Mouse (Mus musculus): ENCODE data around the gene 1700037C18Rik. TPM values are rescaled to one million over a fixed set of nuclear protein-coding genes. Genes with fewer than 3 reads are reported as not detected.

Gene 1700037C18Rik
- 6.9 and 8.1 TPM in 2 replicates for polyA plus RNA-seq (2015; fragmentation: Nextera tagmentation; extraction: Ambion mirVana)

GRCm38 (mm10) chr16:3908537-3909111 lies at the start of gene 1700037C18Rik, which contains the start of gene Cluap1:
Gene 1700037C18Rik (minus strand): TSS chr16:3908689.
Gene Cluap1 (plus strand): TSS chr16:3908801.
- peaks cover 51% of the 10 kb centered on the region for H3K36me3 ChIP-seq
- H3K27ac ChIP-seq = peak within 1 kb of the TSS; percentile 44; the same call in 1 of the 2 replicates
- H3K9me3 ChIP-seq = no peaks in the 10 kb centered on the region
- peak; percentile 96 for ATAC-seq (ENCODE audit: low FRiP score, low read depth)
- H3K4me2 ChIP-seq (replicated peaks) = peak within 1 kb of the TSS; percentile 78
- peak within 1 kb of the TSS; percentile 71 for H3K4me3 ChIP-seq
- H3K9ac ChIP-seq = peak within 1 kb of the TSS; percentile 85
- 0% methylated on average over 33 of the region's 33 CpGs for WGBS
- peaks cover 5% of the 10 kb centered on the region for H3K4me1 ChIP-seq
- H3K27me3 ChIP-seq = no peaks in the 10 kb centered on the region

- WGBS = 85% methylated on average over 6 of the region's 6 CpGs
- Histone ChIP-seq H3K36me3 (no peaks in the 10 kb centered on the region), H3K4me2 (replicated peaks) (no peak overlapping the region), H3K4me1 (peaks cover 4% of the 10 kb centered on the region; the same call in 1 of the 2 replicates), H3K27me3 (no peaks in the 10 kb centered on the region), H3K4me3 (no peak overlapping the region), H3K9ac (no peak overlapping the region), H3K9me3 (no peaks in the 10 kb centered on the region), H3K27ac (no peak overlapping the region)
- no peak for ATAC-seq (ENCODE audit: low FRiP score, low read depth)
Measured at GRCm38 (mm10) chr16:3956369-3956768, 47.9 kb upstream of the 1700037C18Rik start.

GRCm38 (mm10) chr16:3951141-3951540 lies 42.7 kb upstream of the 1700037C18Rik start:
- no peaks in the 10 kb centered on the region for H3K4me1 ChIP-seq

GRCm38 (mm10) chr16:3934701-3935100 lies 26.2 kb upstream of the 1700037C18Rik start:
- no peak for ATAC-seq (ENCODE audit: low FRiP score, low read depth)
- peaks cover 87% of the 10 kb centered on the region for H3K36me3 ChIP-seq
- H3K9me3 ChIP-seq = no peaks in the 10 kb centered on the region

More at GRCm38 (mm10) chr16:3951141-3951540, 42.7 kb upstream of the 1700037C18Rik start:
- ATAC-seq (ENCODE audit: low FRiP score, low read depth) = no peak
- no peak overlapping the region for H3K27ac ChIP-seq
- no peaks in the 10 kb centered on the region for H3K9me3 ChIP-seq
- no peak overlapping the region for H3K9ac ChIP-seq
- H3K4me3 ChIP-seq = no peak overlapping the region
- H3K4me2 ChIP-seq (replicated peaks) = no peak overlapping the region
- 87% methylated on average over 1 of the region's 1 CpGs for WGBS
- no peaks in the 10 kb centered on the region for H3K36me3 ChIP-seq
- H3K27me3 ChIP-seq = no peaks in the 10 kb centered on the region

GRCm38 (mm10) chr16:3934091-3934490 lies 25.6 kb upstream of the 1700037C18Rik start:
- no peak overlapping the region for H3K27ac ChIP-seq
- H3K4me1 ChIP-seq = no peaks in the 10 kb centered on the region
- H3K36me3 ChIP-seq = peaks cover 89% of the 10 kb centered on the region
- WGBS = 98% methylated on average over 1 of the region's 1 CpGs
- H3K9ac ChIP-seq = no peak overlapping the region
- no peak for ATAC-seq (ENCODE audit: low FRiP score, low read depth)
- H3K27me3 ChIP-seq = no peaks in the 10 kb centered on the region
- H3K4me3 ChIP-seq = no peak overlapping the region
- H3K9me3 ChIP-seq = no peaks in the 10 kb centered on the region
- H3K4me2 ChIP-seq (replicated peaks) = no peak overlapping the region

More at GRCm38 (mm10) chr16:3934701-3935100, 26.2 kb upstream of the 1700037C18Rik start:
- Histone ChIP-seq H3K4me2 (replicated peaks) (no peak overlapping the region), H3K9ac (no peak overlapping the region), H3K27ac (no peak overlapping the region), H3K4me1 (no peaks in the 10 kb centered on the region), H3K4me3 (no peak overlapping the region), H3K27me3 (no peaks in the 10 kb centered on the region)
- WGBS = 91% methylated on average over 4 of the region's 4 CpGs

GRCm38 (mm10) chr16:3933536-3933935 lies 25.0 kb upstream of the 1700037C18Rik start:
- Histone ChIP-seq H3K4me1 (no peaks in the 10 kb centered on the region), H3K9ac (no peak overlapping the region), H3K4me2 (replicated peaks) (no peak overlapping the region), H3K27ac (no peak overlapping the region), H3K4me3 (no peak overlapping the region), H3K36me3 (peaks cover 88% of the 10 kb centered on the region), H3K9me3 (no peaks in the 10 kb centered on the region), H3K27me3 (no peaks in the 10 kb centered on the region)
- no peak for ATAC-seq (ENCODE audit: low FRiP score, low read depth)
- 90% methylated on average over 6 of the region's 6 CpGs for WGBS

- H3K4me3 ChIP-seq = no peak overlapping the region
- no peak for ATAC-seq (ENCODE audit: low FRiP score, low read depth)
- no peak overlapping the region for H3K9ac ChIP-seq
- no peaks in the 10 kb centered on the region for H3K9me3 ChIP-seq
- H3K27ac ChIP-seq = no peak overlapping the region
- WGBS = 84% methylated on average over 7 of the region's 7 CpGs
- no peaks in the 10 kb centered on the region for H3K4me1 ChIP-seq
- H3K4me2 ChIP-seq (replicated peaks) = no peak overlapping the region
- peaks cover 82% of the 10 kb centered on the region for H3K36me3 ChIP-seq
- no peaks in the 10 kb centered on the region for H3K27me3 ChIP-seq
Measured at GRCm38 (mm10) chr16:3929151-3929550, 20.7 kb upstream of the 1700037C18Rik start.

- Histone ChIP-seq H3K36me3 (peaks cover 82% of the 10 kb centered on the region), H3K27me3 (no peaks in the 10 kb centered on the region), H3K9me3 (no peaks in the 10 kb centered on the region), H3K9ac (no peak overlapping the region), H3K4me2 (replicated peaks) (no peak overlapping the region), H3K4me1 (0 out of 2 replicates have a peak, but pooled peaks cover 4% of the 10 kb centered on the region), H3K4me3 (no peak overlapping the region), H3K27ac (no peak overlapping the region)
- 62% methylated on average over 1 of the region's 1 CpGs for WGBS
- ATAC-seq (ENCODE audit: low FRiP score, low read depth) = no peak
Measured at GRCm38 (mm10) chr16:3928582-3928981, 20.1 kb upstream of the 1700037C18Rik start.

GRCm38 (mm10) chr16:3923966-3924365 lies 15.5 kb upstream of the 1700037C18Rik start:
- H3K36me3 ChIP-seq = peaks cover 82% of the 10 kb centered on the region
- peak overlapping the region; percentile 80 for H3K27ac ChIP-seq
- ATAC-seq (ENCODE audit: low FRiP score, low read depth) = peak; percentile 87
- 0 out of 2 replicates have a peak, but pooled peaks cover 6% of the 10 kb centered on the region for H3K4me1 ChIP-seq
- no peak overlapping the region for H3K4me3 ChIP-seq
- no peaks in the 10 kb centered on the region for H3K27me3 ChIP-seq
- H3K4me2 ChIP-seq (replicated peaks) = no peak overlapping the region
- 16% methylated on average over 4 of the region's 4 CpGs for WGBS
- H3K9me3 ChIP-seq = no peaks in the 10 kb centered on the region
- H3K9ac ChIP-seq = no peak overlapping the region

- Histone ChIP-seq H3K27me3 (no peaks in the 10 kb centered on the region), H3K9me3 (no peaks in the 10 kb centered on the region), H3K4me2 (replicated peaks) (no peak overlapping the region), H3K4me3 (no peak overlapping the region), H3K9ac (no peak overlapping the region), H3K27ac (peak overlapping the region; percentile 80), H3K4me1 (0 out of 2 replicates have a peak, but pooled peaks cover 6% of the 10 kb centered on the region), H3K36me3 (peaks cover 82% of the 10 kb centered on the region)
- no peak for ATAC-seq (ENCODE audit: low FRiP score, low read depth)
- 80% methylated on average over 3 of the region's 3 CpGs for WGBS
Measured at GRCm38 (mm10) chr16:3923515-3923914, 15.0 kb upstream of the 1700037C18Rik start.

GRCm38 (mm10) chr16:3920756-3921155 lies 12.3 kb upstream of the 1700037C18Rik start:
- Histone ChIP-seq H3K27ac (no peak overlapping the region), H3K9me3 (no peaks in the 10 kb centered on the region), H3K4me3 (no peak overlapping the region), H3K4me1 (0 out of 2 replicates have a peak, but pooled peaks cover 6% of the 10 kb centered on the region), H3K9ac (no peak overlapping the region), H3K4me2 (replicated peaks) (no peak overlapping the region), H3K36me3 (peaks cover 81% of the 10 kb centered on the region), H3K27me3 (no peaks in the 10 kb centered on the region)
- no peak for ATAC-seq (ENCODE audit: low FRiP score, low read depth)
- WGBS = 98% methylated on average over 2 of the region's 2 CpGs

GRCm38 (mm10) chr16:3909118-3909517 lies 629 bp upstream of the 1700037C18Rik start:
- Histone ChIP-seq H3K4me2 (replicated peaks) (peak overlapping the region; percentile 78), H3K9me3 (no peaks in the 10 kb centered on the region), H3K36me3 (peaks cover 51% of the 10 kb centered on the region), H3K9ac (peak overlapping the region; percentile 85), H3K4me1 (peaks cover 5% of the 10 kb centered on the region), H3K4me3 (peak overlapping the region; percentile 71), H3K27me3 (no peaks in the 10 kb centered on the region), H3K27ac (peak overlapping the region; percentile 44; the same call in 1 of the 2 replicates)
- ATAC-seq (ENCODE audit: low FRiP score, low read depth) = no peak
- WGBS = 8% methylated on average over 20 of the region's 20 CpGs
